Mouse (Mus musculus): Measurements from ENCODE around the gene Bhlhe23.

Gene Bhlhe23

GRCm38 (mm10) chr2:180724585-180725413 is 51.9 kb downstream of the Bhlhe23 start, which contains the start of gene Slc17a9:
Slc17a9 (plus strand) TSS chr2:180725263.
- DNase-seq, result no peak
